Mouse (Mus musculus) kidney, embryonic 16.5 days (tissue): Measurements from ENCODE around the gene Olfr666. TPM values are rescaled to one million over a fixed set of nuclear protein-coding genes. Genes with fewer than 3 reads are reported as not detected.
"Not testable (repeated sequence)": the region's sequence is repeated elsewhere in the genome, so short reads cannot be mapped to it uniquely, and the experiment has no call there.

Experiments used
- ATAC-seq: fragments of 200-750 bp; cut with Nextera tagmentation; 2 replicates; pipeline ENCODE4 v1.8.0; 2017; ENCODE audit warnings: moderate TSS enrichment; ENCODE audit not compliant: low FRiP score, low TSS enrichment
- H3K27ac ChIP-seq: fragments of 300-500 bp; sonication (generic); 2 replicates; pipeline ENCODE4 v1.5.1; 2014; ENCODE audit warnings: low read length
- H3K27me3 ChIP-seq: fragments of 300-500 bp; sonication (generic); 2 replicates; pipeline ENCODE4 v1.6.1; 2014; ENCODE audit warnings: low read length, control low read depth, mixed read lengths; ENCODE audit not compliant: insufficient read depth
- H3K36me3 ChIP-seq: fragments of 300-500 bp; sonication (generic); 2 replicates; pipeline ENCODE4 v1.6.1; 2014; ENCODE audit warnings: low read length, control low read depth, mixed read lengths; ENCODE audit not compliant: insufficient read depth
- H3K4me1 ChIP-seq: fragments of 300-500 bp; sonication (generic); 2 replicates; pipeline ENCODE4 v1.6.1; 2014; ENCODE audit warnings: low read length, control low read depth, mixed read lengths; ENCODE audit not compliant: insufficient read depth
- H3K4me2 ChIP-seq: fragments of 300-500 bp; sonication (generic); replicated peaks from 2 replicates; pipeline ENCODE4 v1.6.1; 2014; ENCODE audit warnings: low read depth, low read length
- H3K4me3 ChIP-seq: fragments of 300-500 bp; sonication (generic); 2 replicates; pipeline ENCODE4 v1.5.1; 2014; ENCODE audit warnings: mild to moderate bottlenecking, low read length
- H3K9ac ChIP-seq: fragments of 300-500 bp; sonication (generic); replicated peaks from 2 replicates; pipeline ENCODE4 v1.6.1; 2014; ENCODE audit warnings: low read length
- H3K9me3 ChIP-seq: fragments of 300-500 bp; sonication (generic); 2 replicates; pipeline ENCODE4 v1.6.1; 2016; ENCODE audit warnings: low read length, control low read depth
- WGBS: fragments of 180-500 bp; shearing (Covaris S2); extraction: QIAGEN DNeasy Blood & Tissue Kit; methylation state at CpG from one replicate; pipeline ENCODE4 v1.1.7; 2014; 5-methylcytosine and 5-hydroxymethylcytosine counted together
- polyA plus RNA-seq: library from polyadenylated mRNA; unstranded; fragments of >200 nt; fragmentation: Nextera tagmentation; extraction: Ambion mirVana; gene quantifications from 2 replicates; pipeline ENCODE4 v1.2.1, GENCODE M21; 2015

Olfr666 gene
- not detected in 2 replicates for polyA plus RNA-seq

- no peak for ATAC-seq
- no peaks in the 10 kb centered on the region for H3K27me3 ChIP-seq
- H3K4me3 ChIP-seq: no peak within 1 kb of the TSS
- no peaks in the 10 kb centered on the region for H3K36me3 ChIP-seq
- no peak within 1 kb of the TSS for H3K27ac ChIP-seq
- H3K9me3 ChIP-seq: no peaks in the 10 kb centered on the region
- H3K9ac ChIP-seq: no peak within 1 kb of the TSS
- no peaks in the 10 kb centered on the region for H3K4me1 ChIP-seq
- H3K4me2 ChIP-seq: no peak within 1 kb of the TSS
- 90% methylated on average over 2 of the region's 2 CpGs for WGBS
Observed at GRCm38 (mm10) chr7:104895852-104896251, at the start of gene Olfr666. Olfr666 (minus strand) TSS chr7:104895952.

DNA sequence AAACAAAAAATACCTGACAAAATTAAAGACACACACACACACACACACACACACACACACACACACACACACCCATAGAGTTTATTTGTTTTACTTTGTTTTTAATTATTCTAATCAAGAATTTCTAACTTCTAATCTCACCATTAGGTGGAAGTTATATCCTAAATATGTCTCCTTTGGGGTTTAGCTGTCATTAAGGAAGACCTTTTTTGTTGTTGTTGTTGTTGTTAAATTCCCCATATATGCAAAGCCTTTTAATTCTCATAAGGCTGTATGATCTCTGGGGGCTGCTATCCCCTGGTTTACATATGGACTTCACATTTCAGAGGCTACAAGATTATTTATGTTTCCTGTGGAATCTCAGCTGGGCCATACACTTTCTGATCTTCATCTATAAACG, 38.2 kb upstream of the Olfr666 start, which contains the start of gene Olfr669:
Gene Olfr669 (plus strand): TSS at position 301 of the 400 bp plus-strand sequence.
- H3K27me3 ChIP-seq: no peaks in the 10 kb centered on the region
- H3K9ac ChIP-seq: no peak within 1 kb of the TSS
- no peak within 1 kb of the TSS for H3K27ac ChIP-seq
- WGBS: 68% methylated on average over 1 of the region's 1 CpGs
- no peak within 1 kb of the TSS for H3K4me3 ChIP-seq
- H3K4me1 ChIP-seq: no peaks in the 10 kb centered on the region
- H3K9me3 ChIP-seq: no peaks in the 10 kb centered on the region
- no peak for ATAC-seq
- no peaks in the 10 kb centered on the region for H3K36me3 ChIP-seq
- H3K4me2 ChIP-seq: no peak within 1 kb of the TSS

- no peak for ATAC-seq
- no peak within 1 kb of the TSS for H3K9ac ChIP-seq
- H3K4me1 ChIP-seq: no peaks in the 10 kb centered on the region
- WGBS: 87% methylated on average over 1 of the region's 1 CpGs
- no peaks in the 10 kb centered on the region for H3K36me3 ChIP-seq
- no peaks in the 10 kb centered on the region for H3K9me3 ChIP-seq
- H3K4me2 ChIP-seq: no peak within 1 kb of the TSS
- H3K27me3 ChIP-seq: no peaks in the 10 kb centered on the region
- H3K27ac ChIP-seq: no peak within 1 kb of the TSS
- H3K4me3 ChIP-seq: no peak within 1 kb of the TSS
Observed at GRCm38 (mm10) chr7:104927957-104928356, 32.2 kb upstream of the Olfr666 start, which contains the start of gene Olfr668. Olfr668 (minus strand) TSS chr7:104928057.

DNA sequence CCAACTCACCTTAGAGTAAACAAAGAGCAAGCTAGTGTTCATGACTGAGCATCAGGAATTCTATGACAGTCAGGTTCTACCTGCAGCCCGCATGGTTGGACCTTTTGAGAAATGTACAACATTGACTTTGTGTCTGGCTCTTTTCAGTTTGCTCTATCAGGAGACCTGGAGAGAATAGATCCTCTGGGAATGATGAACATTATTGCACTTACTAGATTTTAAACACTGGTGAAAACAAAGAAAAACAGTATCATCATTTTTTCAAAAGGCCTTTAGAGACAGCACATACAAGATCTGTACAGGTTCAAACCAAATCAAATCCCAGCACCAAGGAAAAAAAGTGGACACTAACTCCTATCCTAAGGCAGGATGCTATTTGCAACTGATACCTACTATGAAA, 25.6 kb upstream of the Olfr666 start, which contains the start of gene Olfr667:
Gene Olfr667 (minus strand): TSS at position 101 of the 400 bp plus-strand sequence.
- no peaks in the 10 kb centered on the region for H3K4me1 ChIP-seq
- no peaks in the 10 kb centered on the region for H3K36me3 ChIP-seq
- H3K4me2 ChIP-seq: no peak within 1 kb of the TSS
- no peak within 1 kb of the TSS for H3K9ac ChIP-seq
- no peaks in the 10 kb centered on the region for H3K9me3 ChIP-seq
- H3K4me3 ChIP-seq: no peak within 1 kb of the TSS
- H3K27ac ChIP-seq: no peak within 1 kb of the TSS
- 97% methylated on average over 1 of the region's 1 CpGs for WGBS
- no peak for ATAC-seq
- H3K27me3 ChIP-seq: no peaks in the 10 kb centered on the region

GRCm38 (mm10) chr7:104877731-104878130, 18.0 kb downstream of the Olfr666 start, which contains the start of gene Olfr665:
Olfr665 (plus strand) TSS chr7:104878031.
- no peak within 1 kb of the TSS for H3K9ac ChIP-seq
- ATAC-seq: no peak
- H3K36me3 ChIP-seq: no peaks in the 10 kb centered on the region
- no peak within 1 kb of the TSS for H3K4me3 ChIP-seq
- H3K27me3 ChIP-seq: no peaks in the 10 kb centered on the region
- no peak within 1 kb of the TSS for H3K27ac ChIP-seq
- no peak within 1 kb of the TSS for H3K4me2 ChIP-seq
- 51% methylated on average over 1 of the region's 1 CpGs for WGBS
- H3K4me1 ChIP-seq: no peaks in the 10 kb centered on the region
- H3K9me3 ChIP-seq: no peaks in the 10 kb centered on the region

- H3K27me3 ChIP-seq: no peaks in the 10 kb centered on the region
- no peak overlapping the region for H3K4me3 ChIP-seq
- no peak overlapping the region for H3K27ac ChIP-seq
- ATAC-seq: no peak
- H3K4me1 ChIP-seq: no peaks in the 10 kb centered on the region
- no peaks in the 10 kb centered on the region for H3K9me3 ChIP-seq
- no peak overlapping the region for H3K4me2 ChIP-seq
- H3K36me3 ChIP-seq: no peaks in the 10 kb centered on the region
- no peak overlapping the region for H3K9ac ChIP-seq
- WGBS: 76% methylated on average over 3 of the region's 3 CpGs
Observed at GRCm38 (mm10) chr7:104861381-104861780, 34.4 kb downstream of the Olfr666 start.

GRCm38 (mm10) chr7:104857683-104858082, 38.1 kb downstream of the Olfr666 start:
- Histone ChIP-seq H3K4me2 (no peak overlapping the region), H3K27ac (no peak overlapping the region), H3K27me3 (no peaks in the 10 kb centered on the region), H3K4me1 (no peaks in the 10 kb centered on the region), H3K9me3 (no peaks in the 10 kb centered on the region), H3K4me3 (no peak overlapping the region), H3K9ac (no peak overlapping the region), H3K36me3 (no peaks in the 10 kb centered on the region)
- no peak for ATAC-seq
- WGBS: 55% methylated on average over 1 of the region's 1 CpGs

GRCm38 (mm10) chr7:104856709-104857108, 39.0 kb downstream of the Olfr666 start, which contains the start of gene Usp17la:
Usp17la (plus strand) TSS chr7:104857009.
- ATAC-seq, H3K9ac ChIP-seq, H3K27me3 ChIP-seq, H3K4me2 ChIP-seq, H3K27ac ChIP-seq, H3K9me3 ChIP-seq, H3K36me3 ChIP-seq, H3K4me3 ChIP-seq, H3K4me1 ChIP-seq: not testable (repeated sequence)
- 81% methylated on average over 2 of the region's 2 CpGs for WGBS

GRCm38 (mm10) chr7:104855248-104855750, 40.5 kb downstream of the Olfr666 start:
- 84% methylated on average over 3 of the region's 3 CpGs for WGBS
- Histone ChIP-seq H3K27me3 (no peaks in the 10 kb centered on the region), H3K27ac (no peak overlapping the region), H3K4me3 (no peak overlapping the region), H3K4me2 (no peak overlapping the region), H3K9ac (no peak overlapping the region), H3K36me3 (no peaks in the 10 kb centered on the region), H3K9me3 (no peaks in the 10 kb centered on the region), H3K4me1 (no peaks in the 10 kb centered on the region)
- no peak for ATAC-seq

DNA sequence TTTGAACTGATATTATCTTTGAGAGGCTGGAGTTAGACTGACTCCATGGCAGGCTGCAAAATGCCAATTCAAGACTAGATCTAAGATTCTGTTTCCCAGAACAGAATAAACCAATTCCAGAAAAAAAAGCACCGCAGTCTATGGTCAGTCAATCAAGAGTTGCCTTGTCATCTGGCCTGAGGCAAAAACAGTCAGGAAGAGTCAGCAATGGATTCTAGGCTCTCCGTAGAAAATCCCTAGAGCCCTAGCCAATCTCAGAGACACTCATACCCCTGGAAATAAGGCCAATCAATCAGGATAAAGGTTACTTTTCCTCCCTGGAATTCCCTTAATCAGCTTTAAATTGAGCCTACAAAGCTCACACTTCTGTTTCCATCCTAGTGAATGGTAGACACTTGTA, 44.2 kb downstream of the Olfr666 start:
- H3K27me3 ChIP-seq, H3K9ac ChIP-seq, H3K27ac ChIP-seq, H3K9me3 ChIP-seq, H3K4me3 ChIP-seq, H3K4me1 ChIP-seq, ATAC-seq, H3K4me2 ChIP-seq, H3K36me3 ChIP-seq: not testable (repeated sequence)
- WGBS: 84% methylated on average over 2 of the region's 2 CpGs
